Mouse (Mus musculus) embryonic facial prominence, embryonic 15.5 days (tissue): Measurements from ENCODE around the gene Cpm. TPM values are rescaled to one million over a fixed set of nuclear protein-coding genes. Genes with fewer than 3 reads are reported as not detected.

Experiments used
- ATAC-seq: fragments of 200-750 bp; cut with Nextera tagmentation; 2 replicates; pipeline ENCODE4 v1.8.0; 2017; ENCODE audit warnings: low read depth, moderate TSS enrichment; ENCODE audit not compliant: insufficient number of reproducible peaks, low FRiP score, low TSS enrichment
- H3K27ac ChIP-seq: fragments of 300-500 bp; sonication (generic); replicated peaks from 2 replicates; pipeline ENCODE4 v1.5.1; 2015; ENCODE audit warnings: mild to moderate bottlenecking, inconsistent platforms
- H3K27me3 ChIP-seq: fragments of 300-500 bp; sonication (generic); 2 replicates; pipeline ENCODE4 v1.6.1; 2015; ENCODE audit warnings: inconsistent platforms
- H3K36me3 ChIP-seq: fragments of 300-500 bp; sonication (generic); 2 replicates; pipeline ENCODE4 v1.6.1; 2015; ENCODE audit warnings: mild to moderate bottlenecking, inconsistent platforms
- H3K4me1 ChIP-seq: fragments of 300-500 bp; sonication (generic); 2 replicates; pipeline ENCODE4 v1.6.1; 2015; ENCODE audit warnings: inconsistent platforms
- H3K4me2 ChIP-seq: fragments of 300-500 bp; sonication (generic); replicated peaks from 2 replicates; pipeline ENCODE4 v1.6.1; 2015; ENCODE audit warnings: mild to moderate bottlenecking, inconsistent platforms
- H3K4me3 ChIP-seq: fragments of 300-500 bp; sonication (generic); replicated peaks from 2 replicates; pipeline ENCODE4 v1.5.1; 2015; ENCODE audit warnings: mild to moderate bottlenecking, inconsistent platforms
- H3K9ac ChIP-seq: fragments of 300-500 bp; sonication (generic); 2 replicates; pipeline ENCODE4 v1.6.1; 2015; ENCODE audit warnings: inconsistent platforms
- H3K9me3 ChIP-seq: fragments of 300-500 bp; sonication (generic); replicated peaks from 2 replicates; pipeline ENCODE4 v1.6.1; 2016; ENCODE audit warnings: inconsistent platforms
- WGBS: fragments of 180-500 bp; shearing (Covaris S2); methylation state at CpG from one replicate; pipeline ENCODE4 v1.1.7; 2015; 5-methylcytosine and 5-hydroxymethylcytosine counted together
- polyA plus RNA-seq: library from polyadenylated mRNA; unstranded; fragments of >200 nt; fragmentation: Nextera tagmentation; extraction: Ambion mirVana; gene quantifications from 2 replicates; pipeline ENCODE4 v1.2.1, GENCODE M21; 2015

The Cpm gene
- polyA plus RNA-seq, 1 experiment from 2014 or later: 68.7 TPM

GRCm38 (mm10) chr10:117633564-117634208, 4.4 kb downstream of the Cpm start:
- Histone ChIP-seq H3K27me3 (peaks cover 25% of the 10 kb centered on the region), H3K4me3 (no peak overlapping the region), H3K9me3 (no peaks in the 10 kb centered on the region), H3K4me1 (peaks cover 14% of the 10 kb centered on the region), H3K36me3 (no peaks in the 10 kb centered on the region), H3K27ac (no peak overlapping the region), H3K4me2 (no peak overlapping the region), H3K9ac (no peak overlapping the region)
- WGBS: 88% methylated on average over 5 of the region's 5 CpGs
- no peak for ATAC-seq

DNA sequence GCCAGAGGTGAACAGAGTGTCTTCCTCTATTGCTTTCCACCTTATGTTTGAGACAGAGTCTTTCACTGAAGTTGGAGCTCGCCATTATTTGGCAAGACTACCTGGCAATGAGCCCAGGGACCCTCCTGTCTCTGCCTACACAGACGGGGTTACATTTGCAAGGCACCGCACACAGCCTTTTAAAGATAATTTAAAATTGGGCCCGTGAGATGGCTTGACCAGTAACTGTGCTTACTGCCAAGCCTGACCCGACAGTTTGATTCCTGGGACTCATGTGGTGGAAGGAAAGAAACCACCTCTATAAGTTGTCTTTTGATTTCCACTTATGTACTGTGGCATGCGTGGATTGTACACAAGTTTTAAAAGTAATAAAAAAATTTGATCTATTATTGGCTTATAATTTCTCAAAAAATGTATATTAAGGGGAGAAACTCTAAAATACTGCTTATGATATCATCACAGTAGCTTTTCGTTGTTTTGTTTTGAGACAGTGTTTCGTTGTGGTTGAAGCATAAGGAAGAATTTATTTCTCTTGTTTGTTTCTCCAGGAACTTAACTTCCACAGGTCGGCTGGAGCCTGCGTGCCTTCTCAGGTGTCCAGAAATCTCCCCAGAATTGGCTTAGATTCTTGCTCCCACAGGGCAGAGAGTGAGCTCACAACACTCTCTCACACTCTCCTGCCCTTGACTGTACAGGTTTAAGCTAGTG, 5.2 kb downstream of the Cpm start:
- Histone ChIP-seq H3K9ac (no peak overlapping the region), H3K27me3 (peaks cover 17% of the 10 kb centered on the region), H3K4me2 (no peak overlapping the region), H3K36me3 (no peaks in the 10 kb centered on the region), H3K9me3 (no peaks in the 10 kb centered on the region), H3K4me1 (peaks cover 6% of the 10 kb centered on the region; the same call in 1 of the 2 replicates), H3K27ac (no peak overlapping the region), H3K4me3 (no peak overlapping the region)
- no peak for ATAC-seq
- WGBS: 78% methylated on average over 10 of the region's 10 CpGs

DNA sequence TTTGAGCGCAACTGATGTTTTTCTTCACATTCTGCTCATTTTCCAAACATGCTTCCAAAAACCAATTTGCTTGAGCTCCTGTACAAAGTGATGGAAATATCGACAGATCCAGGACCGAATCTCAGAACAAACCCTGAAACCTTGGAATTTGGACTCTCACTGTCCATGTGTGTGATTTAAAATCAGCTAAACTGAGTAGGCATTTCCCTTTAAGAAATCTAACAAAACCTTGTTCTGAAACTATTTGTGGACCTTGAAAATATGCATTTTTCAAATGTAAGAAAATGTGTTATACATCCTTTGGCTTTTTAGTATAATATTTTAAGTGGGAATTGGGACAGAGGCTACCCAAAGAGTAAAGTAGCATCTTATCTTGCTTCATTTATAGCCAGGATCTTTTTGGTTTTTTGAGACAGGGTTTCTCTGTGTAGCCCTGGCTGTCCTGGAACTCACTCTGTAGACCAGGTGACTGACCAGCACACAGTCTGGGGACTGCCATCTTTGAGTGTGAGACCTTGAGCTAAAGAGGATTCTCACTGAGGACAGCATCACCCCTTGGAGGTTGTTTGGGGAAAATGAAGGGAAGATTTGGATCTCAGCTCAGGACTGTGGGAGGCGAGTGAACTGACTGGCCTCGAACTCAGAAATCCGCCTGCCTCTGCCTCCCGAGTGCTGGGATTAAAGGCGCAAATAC, 5.9 kb downstream of the Cpm start:
- no peak overlapping the region for H3K4me2 ChIP-seq
- H3K4me1 ChIP-seq: no peaks in the 10 kb centered on the region
- no peaks in the 10 kb centered on the region for H3K36me3 ChIP-seq
- H3K9ac ChIP-seq: no peak overlapping the region
- peaks cover 9% of the 10 kb centered on the region for H3K27me3 ChIP-seq
- H3K9me3 ChIP-seq: no peaks in the 10 kb centered on the region
- no peak overlapping the region for H3K27ac ChIP-seq
- no peak overlapping the region for H3K4me3 ChIP-seq
- WGBS: 91% methylated on average over 8 of the region's 8 CpGs
- ATAC-seq: no peak

- peaks cover 4% of the 10 kb centered on the region; the same call in 1 of the 2 replicates for H3K27me3 ChIP-seq
- WGBS: 85% methylated on average over 3 of the region's 3 CpGs
- no peaks in the 10 kb centered on the region for H3K9me3 ChIP-seq
- H3K4me2 ChIP-seq: no peak overlapping the region
- ATAC-seq: no peak
- no peak overlapping the region for H3K9ac ChIP-seq
- no peak overlapping the region for H3K27ac ChIP-seq
- no peak overlapping the region for H3K4me3 ChIP-seq
- H3K4me1 ChIP-seq: no peaks in the 10 kb centered on the region
- no peaks in the 10 kb centered on the region for H3K36me3 ChIP-seq
Observed at GRCm38 (mm10) chr10:117635823-117636589, 6.7 kb downstream of the Cpm start.

- H3K27me3 ChIP-seq: no peaks in the 10 kb centered on the region
- WGBS: 61% methylated on average over 9 of the region's 9 CpGs
- no peaks in the 10 kb centered on the region for H3K4me1 ChIP-seq
- ATAC-seq: no peak
- H3K9ac ChIP-seq: no peak overlapping the region
- no peak overlapping the region for H3K4me2 ChIP-seq
- no peak overlapping the region for H3K4me3 ChIP-seq
- no peaks in the 10 kb centered on the region for H3K36me3 ChIP-seq
- H3K27ac ChIP-seq: no peak overlapping the region
- no peaks in the 10 kb centered on the region for H3K9me3 ChIP-seq
Observed at GRCm38 (mm10) chr10:117637062-117637744, 7.9 kb downstream of the Cpm start.

- no peak overlapping the region for H3K9ac ChIP-seq
- no peaks in the 10 kb centered on the region for H3K27me3 ChIP-seq
- no peak overlapping the region for H3K27ac ChIP-seq
- no peaks in the 10 kb centered on the region for H3K4me1 ChIP-seq
- H3K36me3 ChIP-seq: no peaks in the 10 kb centered on the region
- no peak overlapping the region for H3K4me2 ChIP-seq
- no peaks in the 10 kb centered on the region for H3K9me3 ChIP-seq
- no peak overlapping the region for H3K4me3 ChIP-seq
- WGBS: 70% methylated on average over 9 of the region's 9 CpGs
- ATAC-seq: no peak
Observed at GRCm38 (mm10) chr10:117637745-117638577, 8.7 kb downstream of the Cpm start.

- H3K9ac ChIP-seq: no peak overlapping the region
Observed at GRCm38 (mm10) chr10:117638578-117639220, 9.4 kb downstream of the Cpm start.

GRCm38 (mm10) chr10:117639221-117639599, 9.9 kb downstream of the Cpm start:
- ATAC-seq: no peak
- H3K4me1 ChIP-seq: no peaks in the 10 kb centered on the region
- WGBS: 87% methylated on average over 8 of the region's 8 CpGs
- H3K9me3 ChIP-seq: no peaks in the 10 kb centered on the region
- no peak overlapping the region for H3K4me2 ChIP-seq
- no peak overlapping the region for H3K27ac ChIP-seq
- H3K36me3 ChIP-seq: no peaks in the 10 kb centered on the region
- no peak overlapping the region for H3K4me3 ChIP-seq
- H3K9ac ChIP-seq: no peak overlapping the region
- H3K27me3 ChIP-seq: no peaks in the 10 kb centered on the region

More at GRCm38 (mm10) chr10:117638578-117639220, 9.4 kb downstream of the Cpm start:
- Histone ChIP-seq H3K4me1 (no peaks in the 10 kb centered on the region), H3K9me3 (no peaks in the 10 kb centered on the region), H3K27ac (no peak overlapping the region), H3K4me3 (no peak overlapping the region), H3K27me3 (no peaks in the 10 kb centered on the region), H3K4me2 (no peak overlapping the region), H3K36me3 (no peaks in the 10 kb centered on the region)
- WGBS: 88% methylated on average over 7 of the region's 7 CpGs
- no peak for ATAC-seq

DNA sequence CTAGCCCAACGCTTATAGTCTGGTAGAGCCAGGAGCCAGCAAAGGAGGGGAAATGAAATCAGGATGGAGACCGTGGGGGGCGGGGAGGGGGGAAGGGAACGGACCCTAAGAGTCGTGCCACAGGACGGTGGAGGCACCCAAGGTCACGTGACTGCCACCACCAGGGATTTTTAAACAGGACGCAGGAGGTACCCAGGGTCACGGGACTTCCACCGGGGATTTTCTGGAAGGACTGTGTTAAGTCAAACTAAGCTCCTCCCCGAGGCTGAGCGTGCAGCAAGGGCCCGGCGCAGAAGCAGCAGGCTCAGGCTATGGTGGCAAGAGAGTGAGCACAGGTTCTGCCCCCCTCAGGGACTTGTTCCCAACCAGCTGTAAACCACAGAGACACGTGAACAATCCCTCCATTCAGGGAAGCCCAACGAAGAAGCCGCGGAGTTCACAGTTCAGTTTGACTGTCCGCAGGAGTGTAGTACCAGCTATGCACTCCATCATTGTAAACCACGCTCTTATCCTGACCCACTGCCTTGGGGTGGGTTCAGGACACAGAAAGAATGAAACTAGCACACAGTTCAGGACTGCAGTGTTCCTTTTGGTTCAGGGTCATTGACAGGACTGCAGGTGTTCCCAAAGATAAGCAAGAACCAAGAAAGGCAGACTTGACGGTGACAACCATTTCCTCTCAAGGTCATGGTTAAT, 10.7 kb downstream of the Cpm start:
- Histone ChIP-seq H3K9ac (no peak overlapping the region), H3K27ac (no peak overlapping the region), H3K4me1 (no peaks in the 10 kb centered on the region), H3K4me2 (no peak overlapping the region), H3K27me3 (no peaks in the 10 kb centered on the region), H3K9me3 (no peaks in the 10 kb centered on the region), H3K36me3 (no peaks in the 10 kb centered on the region), H3K4me3 (no peak overlapping the region)
- WGBS: 56% methylated on average over 21 of the region's 21 CpGs
- no peak for ATAC-seq
